Mouse (Mus musculus): ENCODE results near the gene Mrpl40. TPM values are rescaled to one million over a fixed set of nuclear protein-coding genes. Genes with fewer than 3 reads are reported as not detected.
A peak's percentile ranks its signal among the peaks of the same experiment; 100 is the strongest.

Mrpl40 gene
- polyA plus RNA-seq, 1 experiment from 2014 or later = 136 TPM

DNA sequence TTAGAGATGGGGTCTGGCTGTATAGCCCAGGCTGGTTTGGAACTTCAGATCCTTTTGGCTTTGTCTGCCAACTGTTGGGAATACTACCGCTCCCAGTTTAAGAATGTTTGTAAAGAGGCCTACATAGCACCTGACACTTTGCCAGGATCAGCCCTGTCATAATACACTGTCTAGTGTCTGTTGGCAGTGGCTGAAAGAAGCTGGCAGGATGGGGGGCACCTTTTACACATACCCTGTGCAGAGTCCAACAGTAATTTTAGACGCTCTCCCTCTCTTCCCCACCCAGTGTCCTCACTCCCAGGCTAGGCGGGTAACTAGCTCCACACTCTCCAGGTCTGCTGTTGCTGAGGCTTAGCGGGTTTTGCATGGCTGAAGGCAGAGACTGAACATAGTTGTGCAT, 38.3 kb downstream of the Mrpl40 start:
- Histone ChIP-seq H3K27me3 (replicated peaks; ENCODE audit: control insufficient read depth, insufficient read depth, low read length) (no peaks in the 10 kb centered on the region), H3K36me3 (ENCODE audit: control insufficient read depth, insufficient read depth, low read length) (peaks cover 14% of the 10 kb centered on the region; the same call in 1 of the 2 replicates), H3K4me3 (ENCODE audit: low read depth, low read length) (no peak overlapping the region), H3K27ac (ENCODE audit: low read depth, low read length) (no peak overlapping the region), H3K9me3 (ENCODE audit: control insufficient read depth, low read length) (no peaks in the 10 kb centered on the region), H3K4me1 (replicated peaks; ENCODE audit: control insufficient read depth, insufficient read depth, low read length) (no peaks in the 10 kb centered on the region), H3K4me2 (no peak overlapping the region), H3K9ac (ENCODE audit: low read depth, low read length) (no peak overlapping the region)
- no peak for DNase-seq (ENCODE audit: low spot score)
- ATAC-seq (replicated peaks; ENCODE audit: low FRiP score) = no peak
- 91% methylated on average over 4 of the region's 4 CpGs for WGBS

DNA sequence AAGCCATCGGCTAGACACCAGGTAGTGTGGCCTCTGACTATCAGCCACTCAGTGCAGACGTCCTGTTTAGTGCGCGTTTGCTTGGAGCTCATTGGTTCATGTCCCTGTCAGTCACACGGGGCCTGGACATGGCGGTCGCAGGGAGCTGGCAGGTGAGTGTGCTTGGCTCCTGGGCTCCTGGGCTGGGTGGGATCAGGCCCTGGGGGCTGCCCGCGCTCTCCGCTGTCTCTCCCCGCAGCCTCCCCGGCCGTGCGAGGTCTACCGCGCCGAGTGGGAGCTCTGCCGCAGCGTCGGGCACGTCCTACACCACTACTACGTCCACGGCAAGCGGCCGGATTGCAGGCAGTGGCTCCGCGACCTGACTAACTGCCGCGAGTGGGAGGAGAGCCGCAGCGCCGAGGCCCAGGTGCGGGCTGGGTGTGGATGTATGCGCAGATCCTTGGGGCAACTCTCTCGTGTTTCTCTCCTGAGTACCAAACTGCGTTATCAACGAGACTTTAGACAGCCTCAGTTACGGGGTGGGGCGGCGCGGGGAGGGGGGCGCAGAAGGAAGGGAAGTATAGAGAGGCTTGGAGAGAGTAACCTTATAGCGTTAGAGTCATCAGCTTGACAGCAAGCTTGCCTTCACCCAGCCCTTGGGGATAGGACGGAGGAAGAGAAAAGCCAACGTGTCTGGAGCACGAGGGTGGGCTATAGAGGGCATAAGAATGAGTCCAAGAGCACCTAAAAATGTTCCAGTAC, 40.0 kb downstream of the Mrpl40 start, which contains the start of the genes 2510002D24Rik and Gm28539:
TSS of gene 2510002D24Rik (plus strand) at position 111 of the 741 bp plus-strand sequence.
TSS of gene Gm28539 (plus strand) at position 117 of the 741 bp plus-strand sequence.
- H3K4me2 ChIP-seq = peak within 1 kb of the TSS; percentile 85
- peak; percentile 99 for ATAC-seq (replicated peaks; ENCODE audit: low FRiP score)
- peak; percentile 89 for DNase-seq (ENCODE audit: low spot score)
- no peaks in the 10 kb centered on the region for H3K4me1 ChIP-seq (replicated peaks; ENCODE audit: control insufficient read depth, insufficient read depth, low read length)
- no peaks in the 10 kb centered on the region for H3K9me3 ChIP-seq (ENCODE audit: control insufficient read depth, low read length)
- H3K27me3 ChIP-seq (replicated peaks; ENCODE audit: control insufficient read depth, insufficient read depth, low read length) = no peaks in the 10 kb centered on the region
- H3K27ac ChIP-seq (ENCODE audit: low read depth, low read length) = peak within 1 kb of the TSS; percentile 70
- WGBS = under 1% methylated on average over 46 of the region's 46 CpGs
- H3K9ac ChIP-seq (ENCODE audit: low read depth, low read length) = peak within 1 kb of the TSS; percentile 98
- peaks cover 18% of the 10 kb centered on the region for H3K36me3 ChIP-seq (ENCODE audit: control insufficient read depth, insufficient read depth, low read length)
- peak within 1 kb of the TSS; percentile 89 for H3K4me3 ChIP-seq (ENCODE audit: low read depth, low read length)

DNA sequence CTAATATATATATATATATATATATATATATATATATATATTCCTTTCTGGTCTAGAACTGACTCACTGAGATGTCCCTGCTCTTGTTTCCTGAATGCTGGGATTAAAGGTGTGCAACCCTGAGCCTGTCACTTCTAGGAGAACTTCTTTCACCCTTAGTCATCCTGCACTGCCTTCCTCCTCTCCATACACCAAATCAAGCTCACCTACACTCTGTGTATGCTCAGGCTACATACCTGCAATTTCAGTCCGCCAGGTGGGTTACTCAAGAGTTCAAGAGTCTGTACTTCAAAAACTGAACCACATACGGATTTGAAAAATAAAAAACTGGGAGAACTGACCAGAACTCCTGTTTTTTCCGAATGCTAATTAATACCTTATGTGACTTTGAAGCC, 40.6 kb downstream of the Mrpl40 start:
- peak overlapping the region; percentile 85 for H3K4me2 ChIP-seq
- no peaks in the 10 kb centered on the region for H3K9me3 ChIP-seq (ENCODE audit: control insufficient read depth, low read length)
- peak overlapping the region; percentile 98; the same call in 1 of the 2 replicates for H3K9ac ChIP-seq (ENCODE audit: low read depth, low read length)
- H3K4me1 ChIP-seq (replicated peaks; ENCODE audit: control insufficient read depth, insufficient read depth, low read length) = no peaks in the 10 kb centered on the region
- H3K27ac ChIP-seq (ENCODE audit: low read depth, low read length) = no peak overlapping the region
- 23% methylated on average over 3 of the region's 3 CpGs for WGBS
- H3K4me3 ChIP-seq (ENCODE audit: low read depth, low read length) = peak overlapping the region; percentile 89
- H3K36me3 ChIP-seq (ENCODE audit: control insufficient read depth, insufficient read depth, low read length) = peaks cover 20% of the 10 kb centered on the region
- ATAC-seq (replicated peaks; ENCODE audit: low FRiP score) (peak; percentile 32; the same call in 1 of the 2 replicates), DNase-seq (ENCODE audit: low spot score) (no peak)
- no peaks in the 10 kb centered on the region for H3K27me3 ChIP-seq (replicated peaks; ENCODE audit: control insufficient read depth, insufficient read depth, low read length)

DNA sequence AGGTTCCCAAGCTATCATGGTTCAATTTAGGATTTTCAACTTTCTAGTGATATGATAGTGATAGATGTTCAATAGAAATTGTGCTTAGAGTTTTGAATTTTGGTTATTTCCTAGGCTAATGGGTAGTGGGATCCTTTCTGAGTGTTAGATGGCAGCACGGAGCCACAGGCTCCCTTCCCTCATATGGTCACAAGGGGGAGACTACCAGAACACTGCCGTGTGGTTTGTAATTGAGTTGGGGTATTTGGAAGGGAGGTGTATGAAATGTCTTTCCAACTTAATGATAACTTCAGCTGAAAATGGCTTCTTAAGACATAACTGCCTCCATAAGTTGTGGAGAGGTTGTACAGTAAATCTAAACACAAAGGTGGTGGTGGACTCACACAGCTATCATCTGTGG, 43.2 kb downstream of the Mrpl40 start:
- Histone ChIP-seq H3K27ac (ENCODE audit: low read depth, low read length) (no peak overlapping the region), H3K9me3 (ENCODE audit: control insufficient read depth, low read length) (no peaks in the 10 kb centered on the region), H3K36me3 (ENCODE audit: control insufficient read depth, insufficient read depth, low read length) (peaks cover 19% of the 10 kb centered on the region), H3K9ac (ENCODE audit: low read depth, low read length) (no peak overlapping the region), H3K27me3 (replicated peaks; ENCODE audit: control insufficient read depth, insufficient read depth, low read length) (no peaks in the 10 kb centered on the region), H3K4me2 (no peak overlapping the region), H3K4me3 (ENCODE audit: low read depth, low read length) (no peak overlapping the region), H3K4me1 (replicated peaks; ENCODE audit: control insufficient read depth, insufficient read depth, low read length) (no peaks in the 10 kb centered on the region)
- WGBS = 73% methylated on average over 2 of the region's 2 CpGs
- DNase-seq (ENCODE audit: low spot score) = no peak
- ATAC-seq (replicated peaks; ENCODE audit: low FRiP score) = no peak

DNA sequence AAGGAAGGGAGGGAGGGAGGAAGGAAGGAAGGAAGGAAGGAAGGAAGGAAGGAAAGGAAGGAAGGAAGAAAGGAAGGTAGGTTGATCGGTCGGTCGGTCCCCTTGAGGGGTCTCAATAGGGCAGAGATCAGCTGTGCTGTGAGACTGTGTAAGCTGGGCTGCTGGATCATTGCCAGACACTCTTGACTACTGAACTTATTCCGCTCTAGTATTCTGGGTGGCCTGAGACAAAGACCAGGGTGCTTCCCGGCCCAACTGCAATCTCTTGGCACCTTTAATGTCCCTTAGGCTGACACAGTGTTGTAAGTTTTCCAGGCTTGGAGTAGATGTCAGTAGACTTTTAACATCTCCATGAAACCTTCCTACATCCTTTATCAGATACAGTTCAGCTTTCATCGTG, 47.6 kb downstream of the Mrpl40 start:
- Histone ChIP-seq H3K4me1 (replicated peaks; ENCODE audit: control insufficient read depth, insufficient read depth, low read length) (no peaks in the 10 kb centered on the region), H3K27me3 (replicated peaks; ENCODE audit: control insufficient read depth, insufficient read depth, low read length) (no peaks in the 10 kb centered on the region), H3K4me3 (ENCODE audit: low read depth, low read length) (no peak overlapping the region), H3K36me3 (ENCODE audit: control insufficient read depth, insufficient read depth, low read length) (peaks cover 48% of the 10 kb centered on the region), H3K9me3 (ENCODE audit: control insufficient read depth, low read length) (no peaks in the 10 kb centered on the region), H3K9ac (ENCODE audit: low read depth, low read length) (no peak overlapping the region), H3K27ac (ENCODE audit: low read depth, low read length) (no peak overlapping the region), H3K4me2 (no peak overlapping the region)
- no peak for ATAC-seq (replicated peaks; ENCODE audit: low FRiP score)
- WGBS = 89% methylated on average over 6 of the region's 6 CpGs
- DNase-seq (ENCODE audit: low spot score) = no peak

DNA sequence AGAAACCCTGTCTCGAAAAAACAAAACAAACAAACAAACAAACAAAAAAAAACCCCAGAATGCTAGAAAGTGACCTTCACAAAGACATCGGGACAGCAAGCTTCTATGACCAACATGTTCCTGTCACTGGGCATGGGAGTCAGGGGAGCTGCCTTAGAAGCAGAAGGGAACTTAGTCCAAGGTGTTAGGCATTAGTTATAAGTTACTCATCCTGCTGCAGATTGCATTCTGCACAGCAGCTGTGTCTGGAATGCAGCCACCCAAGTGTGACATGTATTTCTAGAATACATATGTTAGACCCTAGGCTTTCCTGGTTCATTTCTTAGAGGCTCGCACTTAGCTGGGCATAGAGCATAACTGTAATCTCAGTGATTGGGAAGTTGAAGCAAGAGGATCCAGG, 48.0 kb downstream of the Mrpl40 start:
- Histone ChIP-seq H3K27me3 (replicated peaks; ENCODE audit: control insufficient read depth, insufficient read depth, low read length) (no peaks in the 10 kb centered on the region), H3K9me3 (ENCODE audit: control insufficient read depth, low read length) (no peaks in the 10 kb centered on the region), H3K27ac (ENCODE audit: low read depth, low read length) (no peak overlapping the region), H3K36me3 (ENCODE audit: control insufficient read depth, insufficient read depth, low read length) (peaks cover 47% of the 10 kb centered on the region), H3K4me3 (ENCODE audit: low read depth, low read length) (no peak overlapping the region), H3K4me2 (no peak overlapping the region), H3K9ac (ENCODE audit: low read depth, low read length) (no peak overlapping the region), H3K4me1 (replicated peaks; ENCODE audit: control insufficient read depth, insufficient read depth, low read length) (no peaks in the 10 kb centered on the region)
- DNase-seq (ENCODE audit: low spot score) (no peak), ATAC-seq (replicated peaks; ENCODE audit: low FRiP score) (no peak)
- 90% methylated on average over 3 of the region's 3 CpGs for WGBS

DNA sequence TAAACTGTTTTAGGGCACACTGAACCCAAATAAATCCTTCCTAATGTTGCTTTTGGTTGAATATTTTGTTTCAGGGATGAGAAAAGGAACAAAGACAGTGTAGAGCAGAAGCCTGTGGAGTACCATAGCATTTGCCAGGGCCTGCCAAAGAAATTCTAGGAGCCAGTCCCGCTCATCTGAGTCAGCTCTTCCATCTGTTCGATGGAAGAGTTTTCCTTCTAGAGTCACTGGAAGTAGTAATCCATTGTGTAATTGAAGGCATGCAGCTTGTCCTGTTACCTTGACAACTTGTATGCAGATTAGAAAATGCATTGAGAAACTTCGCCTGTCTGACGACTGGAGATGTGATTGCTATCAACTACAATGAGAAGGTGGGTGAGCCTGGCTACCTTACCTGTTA, 53.7 kb downstream of the Mrpl40 start:
- Histone ChIP-seq H3K4me3 (ENCODE audit: low read depth, low read length) (no peak overlapping the region), H3K36me3 (ENCODE audit: control insufficient read depth, insufficient read depth, low read length) (peaks cover 75% of the 10 kb centered on the region), H3K9me3 (ENCODE audit: control insufficient read depth, low read length) (no peaks in the 10 kb centered on the region), H3K4me1 (replicated peaks; ENCODE audit: control insufficient read depth, insufficient read depth, low read length) (no peaks in the 10 kb centered on the region; the same call in 1 of the 2 replicates), H3K27ac (ENCODE audit: low read depth, low read length) (no peak overlapping the region), H3K9ac (ENCODE audit: low read depth, low read length) (no peak overlapping the region), H3K27me3 (replicated peaks; ENCODE audit: control insufficient read depth, insufficient read depth, low read length) (no peaks in the 10 kb centered on the region), H3K4me2 (no peak overlapping the region)
- no peak for DNase-seq (ENCODE audit: low spot score)
- ATAC-seq (replicated peaks; ENCODE audit: low FRiP score) = no peak
- 84% methylated on average over 4 of the region's 4 CpGs for WGBS

DNA sequence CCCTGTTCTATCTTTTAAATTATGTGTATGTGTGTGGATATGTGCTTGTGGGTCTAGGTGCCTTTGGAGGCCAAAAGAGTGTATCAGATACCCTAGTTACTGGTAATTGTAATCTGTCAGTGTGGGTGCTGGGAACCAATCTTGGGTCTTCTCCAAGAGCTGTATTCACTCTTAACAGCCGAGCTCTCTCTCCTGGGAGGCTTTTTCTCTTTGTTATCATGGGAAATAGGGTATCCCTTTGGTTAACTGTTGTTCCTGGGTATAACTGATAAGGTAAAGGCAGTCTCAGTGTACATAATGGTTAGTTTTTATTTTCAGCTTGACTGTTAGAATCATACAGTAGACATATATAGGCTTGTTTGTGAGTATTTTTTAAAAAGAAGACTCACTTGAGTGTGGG, 54.3 kb downstream of the Mrpl40 start:
- H3K4me1 ChIP-seq (replicated peaks; ENCODE audit: control insufficient read depth, insufficient read depth, low read length) = no peaks in the 10 kb centered on the region; the same call in 1 of the 2 replicates
- no peak overlapping the region for H3K27ac ChIP-seq (ENCODE audit: low read depth, low read length)
- DNase-seq (ENCODE audit: low spot score) = no peak
- no peak overlapping the region for H3K4me3 ChIP-seq (ENCODE audit: low read depth, low read length)
- H3K36me3 ChIP-seq (ENCODE audit: control insufficient read depth, insufficient read depth, low read length) = peaks cover 75% of the 10 kb centered on the region
- no peak; the same call in 1 of the 2 replicates for ATAC-seq (replicated peaks; ENCODE audit: low FRiP score)
- H3K9me3 ChIP-seq (ENCODE audit: control insufficient read depth, low read length) = no peaks in the 10 kb centered on the region
- 52% methylated on average over 1 of the region's 1 CpGs for WGBS
- H3K27me3 ChIP-seq (replicated peaks; ENCODE audit: control insufficient read depth, insufficient read depth, low read length) = no peaks in the 10 kb centered on the region
- H3K9ac ChIP-seq (ENCODE audit: low read depth, low read length) = no peak overlapping the region
- H3K4me2 ChIP-seq = no peak overlapping the region

Data from liver, embryonic 11.5 days (tissue).